ENCODE assay signal across 16 mouse cellular contexts in the genomic region with DNA sequence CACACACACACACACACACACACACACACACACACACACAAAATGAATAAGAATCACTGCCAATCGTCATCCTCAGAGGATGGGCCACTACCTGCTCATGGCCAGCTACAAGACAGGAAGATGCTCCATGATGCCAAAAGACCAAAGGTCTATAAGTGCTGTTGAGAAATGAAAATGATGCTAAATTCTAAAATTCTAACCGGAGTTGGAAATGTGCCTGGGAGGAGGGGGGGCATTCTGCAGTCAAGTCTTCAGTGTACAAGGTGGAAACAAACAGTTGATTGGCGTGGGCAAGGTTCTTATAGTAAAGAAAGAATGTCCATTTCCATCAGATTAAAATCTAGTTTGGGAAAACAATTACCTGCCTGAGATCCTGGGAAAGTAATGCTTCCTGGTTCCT.
DNase-seq lines count a peak whose midpoint lies in the region; ATAC-seq and TF ChIP-seq lines count a peak whose summit lies in the region.
"Had no signal": no experiment of that assay in that cellular context is flagged by ENCODE, and none has a peak within 500 bp of the region (broad histone marks: within the 10 kb centered on the region; RNA-seq: fewer than 3 reads in every experiment).

No protein-coding gene starts in this region.

- H3K27ac ChIP-seq in forebrain, postnatal 0 days (ENCODE audit: low read depth, low read length), result 0 out of 2 replicates have a peak overlapping the region, but pooled peaks have one; percentile 59
- H3K27ac ChIP-seq in forebrain, embryonic 10.5 days, result no peak overlapping the region
- peak overlapping the region; percentile 4 for H3K27ac ChIP-seq in midbrain, embryonic 10.5 days (replicated peaks)
- H3K27ac ChIP-seq in midbrain, embryonic 11.5 days (ENCODE audit: low read depth, low read length), result no peak overlapping the region
- H3K27ac ChIP-seq in forebrain, embryonic 13.5 days, result no peak overlapping the region
- H3K27ac ChIP-seq: limb, embryonic 13.5 days; liver, embryonic 15.5 days had no signal

- 63% methylated on average over 3 of the region's 3 CpGs for WGBS in forebrain, postnatal 0 days
- 84% methylated on average over 3 of the region's 3 CpGs for WGBS in forebrain, embryonic 10.5 days
- 88% methylated on average over 3 of the region's 3 CpGs for WGBS in midbrain, embryonic 10.5 days
- WGBS in midbrain, embryonic 11.5 days, result 66% methylated on average over 3 of the region's 3 CpGs
- WGBS in forebrain, embryonic 13.5 days, result 74% methylated on average over 3 of the region's 3 CpGs

- no peaks in the 10 kb centered on the region for H3K36me3 ChIP-seq in forebrain, postnatal 0 days (ENCODE audit: insufficient read depth)
- no peaks in the 10 kb centered on the region for H3K36me3 ChIP-seq in forebrain, embryonic 10.5 days (replicated peaks)
- H3K36me3 ChIP-seq in midbrain, embryonic 10.5 days, result no peaks in the 10 kb centered on the region
- H3K36me3 ChIP-seq in midbrain, embryonic 11.5 days (ENCODE audit: control insufficient read depth, insufficient read depth, low read length), result no peaks in the 10 kb centered on the region
- H3K36me3 ChIP-seq in forebrain, embryonic 13.5 days (ENCODE audit: poor library complexity, severe bottlenecking), result no peaks in the 10 kb centered on the region
- H3K36me3 ChIP-seq: heart, embryonic 12.5 days; limb, embryonic 13.5 days; liver, embryonic 15.5 days had no signal

- ATAC-seq in forebrain, postnatal 0 days, result no peak
- no peak; the same call in 1 of the 2 replicates for ATAC-seq in midbrain, embryonic 11.5 days (ENCODE audit: low FRiP score)
- ATAC-seq in inflammation-experienced regulatory T-cells, adult 6 months, result no peak
- no peak for ATAC-seq in forebrain, embryonic 13.5 days

- H3K4me2 ChIP-seq in forebrain, postnatal 0 days (ENCODE audit: low read depth), result no peak overlapping the region
- no peak overlapping the region for H3K4me2 ChIP-seq in midbrain, embryonic 11.5 days
- no peak overlapping the region for H3K4me2 ChIP-seq in forebrain, embryonic 13.5 days
- H3K4me2 ChIP-seq: heart, embryonic 12.5 days; liver, embryonic 15.5 days had no signal

- H3K9me3 ChIP-seq in forebrain, postnatal 0 days (ENCODE audit: low read length), result no peaks in the 10 kb centered on the region
- no peaks in the 10 kb centered on the region for H3K9me3 ChIP-seq in forebrain, embryonic 10.5 days
- no peaks in the 10 kb centered on the region for H3K9me3 ChIP-seq in midbrain, embryonic 10.5 days (replicated peaks)
- H3K9me3 ChIP-seq in midbrain, embryonic 11.5 days (ENCODE audit: control insufficient read depth, low read length), result no peaks in the 10 kb centered on the region
- no peaks in the 10 kb centered on the region for H3K9me3 ChIP-seq in forebrain, embryonic 13.5 days (replicated peaks)
- H3K9me3 ChIP-seq: heart, embryonic 12.5 days; limb, embryonic 13.5 days; liver, embryonic 15.5 days had no signal

- no peaks in the 10 kb centered on the region for H3K4me1 ChIP-seq in forebrain, postnatal 0 days (ENCODE audit: insufficient read depth)
- H3K4me1 ChIP-seq in forebrain, embryonic 10.5 days, result peaks cover 28% of the 10 kb centered on the region
- H3K4me1 ChIP-seq in midbrain, embryonic 10.5 days, result peaks cover 35% of the 10 kb centered on the region
- peaks cover 8% of the 10 kb centered on the region; the same call in 1 of the 2 replicates for H3K4me1 ChIP-seq in midbrain, embryonic 11.5 days (ENCODE audit: control insufficient read depth, insufficient read depth, low read length)
- H3K4me1 ChIP-seq in forebrain, embryonic 13.5 days, result peaks cover 19% of the 10 kb centered on the region
- H3K4me1 ChIP-seq: liver, embryonic 15.5 days had no signal

- DNase-seq in forebrain, postnatal 0 days, result no peak
- no peak for DNase-seq in forebrain, embryonic 10.5 days (ENCODE audit: extremely low spot score, low spot score)
- no peak for DNase-seq in midbrain, embryonic 10.5 days (ENCODE audit: low spot score)
- DNase-seq in midbrain, embryonic 11.5 days (ENCODE audit: low spot score, missing footprints), result no peak
- peak; percentile 44 to 65 for DNase-seq in kidney, postnatal 36 days
- DNase-seq in lung, postnatal 14 days, result no peak
- DNase-seq: cerebellum, adult 8-10 months; right cerebral cortex, adult 18-20 months; spleen, adult 18-20 months; thymus, postnatal 25 days had no signal

- no peak overlapping the region for H3K4me3 ChIP-seq in forebrain, postnatal 0 days (ENCODE audit: low read depth, low read length)
- no peak overlapping the region for H3K4me3 ChIP-seq in forebrain, embryonic 10.5 days
- no peak overlapping the region for H3K4me3 ChIP-seq in midbrain, embryonic 10.5 days
- no peak overlapping the region for H3K4me3 ChIP-seq in midbrain, embryonic 11.5 days (ENCODE audit: low read depth, low read length)
- H3K4me3 ChIP-seq in forebrain, embryonic 13.5 days, result no peak overlapping the region
- H3K4me3 ChIP-seq: heart, embryonic 12.5 days; limb, embryonic 13.5 days; liver, embryonic 15.5 days had no signal

- H3K9ac ChIP-seq in forebrain, postnatal 0 days, result no peak overlapping the region
- H3K9ac ChIP-seq in midbrain, embryonic 11.5 days (ENCODE audit: low read length), result no peak overlapping the region
- H3K9ac ChIP-seq in forebrain, embryonic 13.5 days, result no peak overlapping the region
- H3K9ac ChIP-seq: heart, embryonic 12.5 days; limb, embryonic 13.5 days; liver, embryonic 15.5 days had no signal

- TF ChIP-seq CTCF in forebrain, postnatal 0 days (IDR thresholded peaks at IDR 0.05; ENCODE audit: low read depth), result no peak

- no peaks in the 10 kb centered on the region for H3K27me3 ChIP-seq in forebrain, postnatal 0 days (ENCODE audit: insufficient read depth, low read length)
- no peaks in the 10 kb centered on the region for H3K27me3 ChIP-seq in forebrain, embryonic 10.5 days (ENCODE audit: poor library complexity, severe bottlenecking)
- no peaks in the 10 kb centered on the region for H3K27me3 ChIP-seq in midbrain, embryonic 10.5 days (ENCODE audit: low read depth, poor library complexity, severe bottlenecking)
- H3K27me3 ChIP-seq in midbrain, embryonic 11.5 days (ENCODE audit: control insufficient read depth, insufficient read depth, low read length), result no peaks in the 10 kb centered on the region
- H3K27me3 ChIP-seq in forebrain, embryonic 13.5 days, result no peaks in the 10 kb centered on the region
- H3K27me3 ChIP-seq: CH12.LX; heart, embryonic 12.5 days; limb, embryonic 13.5 days; liver, embryonic 15.5 days had no signal

Comparison
In these comparisons a context has a peak if more than half of its experiments do, and no peak if none do; other contexts are left out.
1. H3K27ac ChIP-seq: peak in forebrain, postnatal 0 days (single experiment) and midbrain, embryonic 10.5 days (single experiment); none in forebrain, embryonic 10.5 days (single experiment), midbrain, embryonic 11.5 days (single experiment) and forebrain, embryonic 13.5 days (single experiment).
2. DNase-seq: peak in kidney, postnatal 36 days (2 of 2); none in forebrain, postnatal 0 days (single experiment), forebrain, embryonic 10.5 days (single experiment), midbrain, embryonic 10.5 days (single experiment), midbrain, embryonic 11.5 days (single experiment) and lung, postnatal 14 days (single experiment).